Mouse (Mus musculus) forebrain, postnatal 0 days (tissue): ENCODE results near the gene Pcca. TPM values are rescaled to one million over a fixed set of nuclear protein-coding genes. Genes with fewer than 3 reads are reported as not detected.

Source experiments
- ATAC-seq: fragments of 200-750 bp; cut with Nextera tagmentation; 2 replicates; pipeline ENCODE4 v1.8.0; 2017; ENCODE audit warnings: mild to moderate bottlenecking, moderate library complexity
- DNase-seq: peaks from one replicate; pipeline ENCODE4 v3.0.0-alpha.2; 2015
- H3K27ac ChIP-seq: fragments of 300-500 bp; sonication (generic); 2 replicates; pipeline ENCODE4 v1.5.1; 2014; ENCODE audit warnings: low read depth, mild to moderate bottlenecking, antibody characterized with exemption, low read length, moderate library complexity, mixed read lengths
- H3K27me3 ChIP-seq: fragments of 300-500 bp; sonication (generic); 2 replicates; pipeline ENCODE4 v1.6.1; 2014; ENCODE audit warnings: mild to moderate bottlenecking, low read length, mixed read lengths; ENCODE audit not compliant: insufficient read depth
- H3K36me3 ChIP-seq: fragments of 300-500 bp; sonication (generic); 2 replicates; pipeline ENCODE4 v1.6.1; 2014; ENCODE audit warnings: mild to moderate bottlenecking, moderate library complexity; ENCODE audit not compliant: insufficient read depth
- H3K4me1 ChIP-seq: fragments of 300-500 bp; sonication (generic); 2 replicates; pipeline ENCODE4 v1.6.1; 2014; ENCODE audit warnings: antibody characterized with exemption; ENCODE audit not compliant: insufficient read depth
- H3K4me2 ChIP-seq: fragments of 300-500 bp; sonication (generic); 2 replicates; pipeline ENCODE4 v1.6.1; 2014; ENCODE audit warnings: low read depth, mild to moderate bottlenecking, moderate library complexity
- H3K4me3 ChIP-seq: fragments of 300-500 bp; sonication (generic); 2 replicates; pipeline ENCODE4 v1.5.1; 2014; ENCODE audit warnings: low read depth, low read length, mixed read lengths
- H3K9ac ChIP-seq: fragments of 300-500 bp; sonication (generic); 2 replicates; pipeline ENCODE4 v1.6.1; 2014; ENCODE audit warnings: mild to moderate bottlenecking
- H3K9me3 ChIP-seq: fragments of 300-500 bp; sonication (generic); 2 replicates; pipeline ENCODE4 v1.6.1; 2016; ENCODE audit warnings: low read length
- CTCF ChIP-seq: sonication (generic); IDR thresholded peaks from 2 replicates; pipeline ENCODE4 v1.5.1; 2016; ENCODE audit warnings: antibody characterized with exemption, control low read depth, low read depth
- WGBS: fragments of 180-500 bp; shearing (Covaris S2); extraction: QIAGEN DNeasy Blood & Tissue Kit; methylation state at CpG from one replicate; pipeline ENCODE4 v1.1.7; 2014; 5-methylcytosine and 5-hydroxymethylcytosine counted together
- polyA plus RNA-seq: library from polyadenylated mRNA; unstranded; fragments of >200 nt; fragmentation: Nextera tagmentation; extraction: Ambion mirVana; gene quantifications from 2 replicates; pipeline ENCODE4 v1.2.1, GENCODE M21; 2015
- total RNA-seq: library from RNA; depleted of rRNA; stranded (reverse); fragments of >200 nt; gene quantifications from 2 replicates; pipeline ENCODE4 v1.2.3, GENCODE M21; 2014

The Pcca gene
- total and polyA plus RNA-seq, 2 experiments from 2014 or later = 12.4 to 29.4 TPM

DNA sequence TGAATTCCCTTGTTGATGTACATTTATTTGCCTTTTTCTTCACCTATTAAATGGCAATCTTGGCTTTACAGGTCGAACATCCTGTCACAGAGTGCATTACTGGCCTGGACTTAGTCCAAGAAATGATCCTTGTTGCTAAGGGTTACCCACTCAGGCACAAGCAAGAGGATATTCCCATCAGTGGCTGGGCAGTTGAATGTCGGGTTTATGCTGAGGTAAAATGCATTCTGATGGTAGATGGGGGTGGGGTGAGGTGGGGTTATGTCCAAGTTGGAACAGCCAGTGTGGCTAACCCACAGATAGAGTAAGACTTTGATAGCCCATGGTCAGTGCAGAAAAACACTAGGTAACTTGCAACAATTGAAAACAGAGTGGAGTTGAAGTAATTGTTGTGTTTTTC lies 150.7 kb downstream of the Pcca start:
- Histone ChIP-seq H3K4me3 (no peak overlapping the region), H3K27me3 (no peaks in the 10 kb centered on the region), H3K9ac (no peak overlapping the region), H3K9me3 (no peaks in the 10 kb centered on the region), H3K36me3 (no peaks in the 10 kb centered on the region), H3K4me2 (no peak overlapping the region), H3K27ac (no peak overlapping the region), H3K4me1 (no peaks in the 10 kb centered on the region)
- TF ChIP-seq CTCF = no peak
- 8% methylated on average over 2 of the region's 2 CpGs for WGBS
- ATAC-seq (no peak), DNase-seq (no peak)

GRCm38 (mm10) chr14:122687398-122687797 lies 153.3 kb downstream of the Pcca start:
- Histone ChIP-seq H3K9me3 (no peaks in the 10 kb centered on the region), H3K4me2 (no peak overlapping the region), H3K4me1 (no peaks in the 10 kb centered on the region), H3K9ac (no peak overlapping the region), H3K27me3 (no peaks in the 10 kb centered on the region), H3K4me3 (no peak overlapping the region), H3K36me3 (no peaks in the 10 kb centered on the region), H3K27ac (no peak overlapping the region)
- ATAC-seq (no peak), DNase-seq (no peak)
- TF ChIP-seq CTCF = no peak
- WGBS = 57% methylated on average over 7 of the region's 7 CpGs

- no peak overlapping the region for H3K4me3 ChIP-seq
- ATAC-seq = no peak
- 91% methylated on average over 4 of the region's 4 CpGs for WGBS
- no peak overlapping the region for H3K9ac ChIP-seq
- TF ChIP-seq CTCF = no peak
- H3K27me3 ChIP-seq = no peaks in the 10 kb centered on the region
- no peaks in the 10 kb centered on the region for H3K36me3 ChIP-seq
- no peak for DNase-seq
- no peaks in the 10 kb centered on the region for H3K4me1 ChIP-seq
- H3K9me3 ChIP-seq = no peaks in the 10 kb centered on the region
- no peak overlapping the region for H3K4me2 ChIP-seq
- H3K27ac ChIP-seq = no peak overlapping the region
These were observed 154.3 kb downstream of the Pcca start for GRCm38 (mm10) chr14:122688378-122688777.

DNA sequence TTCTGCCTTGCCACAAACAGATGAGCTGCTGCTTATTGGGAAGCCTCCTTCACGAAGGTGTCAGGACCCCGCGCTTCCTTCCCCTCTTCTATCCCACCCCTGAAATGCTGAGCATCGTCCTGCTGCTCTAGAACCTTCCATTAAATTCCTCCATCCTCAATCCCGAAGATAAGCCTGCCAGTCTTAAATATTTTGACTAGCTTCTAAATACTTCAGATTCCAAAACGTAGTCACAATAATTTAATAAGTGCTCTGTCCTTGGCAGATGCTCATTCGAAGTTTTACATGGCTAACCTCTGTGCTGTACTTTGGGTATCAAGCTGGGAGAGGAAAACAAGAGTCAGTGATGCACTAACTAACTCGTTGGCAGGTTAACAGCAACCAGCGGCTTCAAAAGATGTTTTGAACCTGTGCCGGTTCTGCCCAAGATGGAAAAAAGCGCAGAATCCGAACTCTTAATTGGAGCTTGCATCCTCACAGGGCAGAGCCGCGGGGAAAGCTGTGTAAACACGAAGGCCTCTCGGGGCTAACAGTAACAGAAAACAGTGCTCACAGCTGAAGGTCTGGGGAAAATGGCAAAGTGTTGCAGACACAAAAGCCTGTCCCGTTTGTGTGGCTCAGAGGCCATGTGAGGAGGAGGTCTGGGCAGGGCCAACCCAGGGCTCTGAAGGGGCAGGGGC lies 155.2 kb downstream of the Pcca start:
- Histone ChIP-seq H3K9ac (no peak overlapping the region), H3K4me2 (no peak overlapping the region), H3K4me1 (no peaks in the 10 kb centered on the region), H3K4me3 (no peak overlapping the region), H3K27ac (no peak overlapping the region), H3K36me3 (no peaks in the 10 kb centered on the region), H3K27me3 (no peaks in the 10 kb centered on the region), H3K9me3 (no peaks in the 10 kb centered on the region)
- no peak for TF ChIP-seq CTCF
- DNase-seq (no peak), ATAC-seq (no peak)
- WGBS = 52% methylated on average over 17 of the region's 17 CpGs

DNA sequence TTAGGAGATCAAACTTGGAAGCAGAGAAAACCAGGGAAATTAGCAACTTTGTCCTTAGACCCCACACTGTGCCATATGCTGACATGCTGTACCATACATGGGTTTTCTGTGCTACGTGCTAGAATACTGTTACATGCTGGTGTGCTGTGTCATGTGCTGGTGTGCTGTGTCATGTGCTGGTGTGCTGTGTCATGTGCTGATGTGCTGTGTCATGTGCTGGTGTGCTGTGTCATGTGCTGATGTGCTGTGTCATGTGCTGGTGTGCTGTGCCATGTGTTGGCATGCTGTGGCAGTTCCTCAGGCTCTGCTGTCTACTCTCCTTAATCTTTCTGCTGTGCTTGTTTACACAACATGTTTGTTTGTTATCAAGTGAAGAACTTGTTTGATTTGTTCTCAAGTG lies 157.4 kb downstream of the Pcca start:
- 95% methylated on average over 1 of the region's 1 CpGs for WGBS
- H3K4me2 ChIP-seq = no peak overlapping the region
- no peak for TF ChIP-seq CTCF
- H3K9me3 ChIP-seq = no peaks in the 10 kb centered on the region
- no peaks in the 10 kb centered on the region for H3K27me3 ChIP-seq
- DNase-seq = no peak
- no peak overlapping the region for H3K27ac ChIP-seq
- no peak overlapping the region for H3K4me3 ChIP-seq
- no peaks in the 10 kb centered on the region for H3K4me1 ChIP-seq
- no peaks in the 10 kb centered on the region for H3K36me3 ChIP-seq
- no peak for ATAC-seq
- H3K9ac ChIP-seq = no peak overlapping the region

DNA sequence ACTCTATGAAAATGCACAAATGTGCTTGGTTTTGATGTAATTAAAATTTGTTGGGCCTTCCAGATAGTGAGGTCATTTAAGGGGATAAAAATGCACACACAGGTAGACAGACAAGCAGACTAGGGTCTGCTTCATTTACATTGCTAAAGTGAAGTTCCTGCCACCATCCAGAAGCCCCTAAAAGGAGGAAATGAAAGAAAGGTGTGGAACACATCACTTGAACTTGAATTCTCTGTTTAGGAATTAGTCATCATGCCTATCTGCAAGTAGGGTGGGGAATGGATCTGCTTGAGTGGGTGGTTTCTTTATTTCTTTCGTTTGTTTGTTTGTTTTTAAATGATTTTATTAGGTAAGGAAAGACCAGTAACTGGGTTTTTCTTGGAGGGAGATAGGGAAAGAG lies 166.2 kb downstream of the Pcca start:
- no peaks in the 10 kb centered on the region for H3K4me1 ChIP-seq
- DNase-seq (no peak), ATAC-seq (no peak)
- no peaks in the 10 kb centered on the region for H3K27me3 ChIP-seq
- H3K4me3 ChIP-seq = no peak overlapping the region
- H3K36me3 ChIP-seq = no peaks in the 10 kb centered on the region
- no peak overlapping the region for H3K27ac ChIP-seq
- H3K4me2 ChIP-seq = no peak overlapping the region
- H3K9ac ChIP-seq = no peak overlapping the region
- TF ChIP-seq CTCF = no peak
- 84% methylated on average over 1 of the region's 1 CpGs for WGBS
- no peaks in the 10 kb centered on the region for H3K9me3 ChIP-seq

DNA sequence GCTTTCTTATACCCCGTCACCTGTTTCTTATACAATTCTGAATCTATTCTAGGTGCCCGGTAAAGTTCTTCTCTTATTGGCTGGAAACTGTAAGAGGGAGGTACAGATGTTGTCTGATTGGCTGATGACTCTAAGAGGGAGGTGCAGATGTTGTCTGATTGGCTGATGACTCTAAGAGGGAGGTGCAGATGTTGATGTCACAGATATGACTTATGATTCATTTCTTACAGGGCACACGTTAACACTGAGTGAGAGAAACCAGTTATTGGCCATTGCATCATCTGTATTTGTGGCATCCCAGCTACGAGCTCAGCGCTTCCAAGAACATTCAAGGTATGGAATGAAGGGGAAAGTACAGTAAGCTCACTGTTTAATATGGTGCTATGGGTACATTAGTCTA lies 179.7 kb downstream of the Pcca start:
- H3K27me3 ChIP-seq = no peaks in the 10 kb centered on the region
- H3K4me3 ChIP-seq = no peak overlapping the region
- no peak overlapping the region for H3K27ac ChIP-seq
- H3K4me1 ChIP-seq = no peaks in the 10 kb centered on the region
- H3K36me3 ChIP-seq = no peaks in the 10 kb centered on the region
- ATAC-seq (no peak), DNase-seq (no peak)
- H3K4me2 ChIP-seq = no peak overlapping the region
- 97% methylated on average over 5 of the region's 5 CpGs for WGBS
- no peaks in the 10 kb centered on the region for H3K9me3 ChIP-seq
- H3K9ac ChIP-seq = no peak overlapping the region
- TF ChIP-seq CTCF = no peak
